Mouse (Mus musculus): ENCODE data around the gene Smox.

DNA sequence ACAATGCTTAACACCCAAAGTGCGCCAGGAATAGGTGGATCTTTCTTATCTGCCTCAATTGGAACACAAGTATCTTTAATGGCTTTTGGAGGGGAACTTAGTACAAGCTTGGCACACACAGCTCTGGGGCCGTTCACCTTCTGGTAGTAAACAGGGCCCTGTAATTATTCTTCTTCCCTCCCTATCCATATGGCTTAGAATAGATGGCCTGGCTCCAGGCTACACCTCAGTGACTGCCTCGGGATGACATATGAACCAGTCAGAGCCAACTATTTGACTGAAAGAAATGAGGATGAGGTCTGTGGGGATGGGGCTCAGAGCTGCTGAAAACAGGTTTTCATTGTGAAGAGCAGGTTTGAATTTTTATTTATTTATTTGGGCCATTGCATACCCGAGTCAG is 1.7 kb upstream of the Smox start:
- TF ChIP-seq POLR2A (IDR thresholded peaks at IDR 0.05; ENCODE audit: control insufficient read depth in 1 of 2, insufficient read depth in 1 of 2, low read depth in 1 of 2, low read length in 2 of 2, poor library complexity in 1 of 2) (no peak), TBP (IDR thresholded peaks at IDR 0.05; ENCODE audit: low read depth, low read length) (no peak), UBTF (IDR thresholded peaks at IDR 0.05; ENCODE audit: borderline replicate concordance, insufficient read depth, low read depth, low read length) (no peak), MXI1 (IDR thresholded peaks at IDR 0.05; ENCODE audit: low read depth, low read length) (no peak), KAT2A (conservative IDR thresholded peaks at IDR 0.05; ENCODE audit: low read depth, low read length) (no peak), EP300 (IDR thresholded peaks at IDR 0.05; ENCODE audit: low read depth in 1 of 2, low read length in 2 of 2) (no peak), RAD21 (IDR thresholded peaks at IDR 0.05; ENCODE audit: low read depth, low read length) (no peak), CTCF (IDR thresholded peaks at IDR 0.05 in 2 of 3, conservative IDR thresholded peaks at IDR 0.05 in 1 of 3; ENCODE audit: control insufficient read depth in 1 of 3, insufficient read depth in 1 of 3, low read depth in 2 of 3, low read length in 3 of 3, poor library complexity in 1 of 3, severe bottlenecking in 1 of 3) (no peak), USF1 (IDR thresholded peaks at IDR 0.05; ENCODE audit: low read depth, low read length) (no peak), USF2 (IDR thresholded peaks at IDR 0.05; ENCODE audit: borderline replicate concordance in 1 of 2, insufficient read depth in 1 of 2, low read depth in 1 of 2, low read length in 2 of 2) (no peak), HCFC1 (IDR thresholded peaks at IDR 0.05; ENCODE audit: low read depth, low read length) (no peak), MAFK (IDR thresholded peaks at IDR 0.05; ENCODE audit: borderline replicate concordance, low read depth, low read length) (no peak)
